Mouse (Mus musculus) intestine, embryonic 15.5 days (tissue): ENCODE data around the gene Slc4a1. TPM values are rescaled to one million over a fixed set of nuclear protein-coding genes. Genes with fewer than 3 reads are reported as not detected.

Source experiments
- polyA plus RNA-seq: library from polyadenylated mRNA; unstranded; fragments of >200 nt; fragmentation: Nextera tagmentation; extraction: Ambion mirVana; gene quantifications from 2 replicates; pipeline ENCODE4 v1.2.1, GENCODE M21; 2015

Gene Slc4a1
- polyA plus RNA-seq, 1 experiment from 2014 or later = 15.2 TPM

Other genes starting within 250 kb of the Slc4a1 start
- gene Nags, start 220.7 kb downstream of the Slc4a1 start, polyA plus RNA-seq = 24.0 and 25.6 TPM in 2 replicates
- 23.8 and 26.4 TPM in 2 replicates for gene Tmem101, start 209.8 kb downstream of the Slc4a1 start, polyA plus RNA-seq
- 118 and 140 TPM in 2 replicates for gene Lsm12, start 180.9 kb downstream of the Slc4a1 start, polyA plus RNA-seq
- 31.1 and 33.9 TPM in 2 replicates for gene G6pc3, start 176.6 kb downstream of the Slc4a1 start, polyA plus RNA-seq
- gene Hdac5, start 136.0 kb downstream of the Slc4a1 start, polyA plus RNA-seq = 54.3 and 62.8 TPM in 2 replicates
- 13.1 and 13.5 TPM in 2 replicates for gene BC030867, start 117.3 kb downstream of the Slc4a1 start, polyA plus RNA-seq
- gene Asb16, start 97.5 kb downstream of the Slc4a1 start, polyA plus RNA-seq = 0.08 TPM in 1 of 2 replicates, not detected in the other
- 44.3 and 48.5 TPM in 2 replicates for gene Tmub2, start 81.3 kb downstream of the Slc4a1 start, polyA plus RNA-seq
- gene Atxn7l3, start 69.6 kb downstream of the Slc4a1 start, polyA plus RNA-seq = 11.8 and 13.6 TPM in 2 replicates
- 77.8 and 80.2 TPM in 2 replicates for gene Ubtf, start 46.5 kb downstream of the Slc4a1 start, polyA plus RNA-seq
- gene Rundc3a, start 27.2 kb upstream of the Slc4a1 start, polyA plus RNA-seq = 8.7 and 10.8 TPM in 2 replicates
- 305 and 329 TPM in 2 replicates for gene Slc25a39, start 41.7 kb upstream of the Slc4a1 start, polyA plus RNA-seq
- 156 and 171 TPM in 2 replicates for gene Grn, start 64.1 kb upstream of the Slc4a1 start, polyA plus RNA-seq
- 3.2 and 3.5 TPM in 2 replicates for gene Fam171a2, start 81.5 kb upstream of the Slc4a1 start, polyA plus RNA-seq
- 3.3 and 5.1 TPM in 2 replicates for gene Itga2b, start 103.9 kb upstream of the Slc4a1 start, polyA plus RNA-seq
- gene Gpatch8, start 190.2 kb upstream of the Slc4a1 start, polyA plus RNA-seq = 41.7 and 43.1 TPM in 2 replicates
- 12.0 and 14.5 TPM in 2 replicates for gene Gm11627, start 213.3 kb upstream of the Slc4a1 start, polyA plus RNA-seq
- 15.6 and 15.9 TPM in 2 replicates for gene Fzd2, start 238.2 kb upstream of the Slc4a1 start, polyA plus RNA-seq